ENCODE assay signal across 19 mouse cellular contexts in the genomic region with DNA sequence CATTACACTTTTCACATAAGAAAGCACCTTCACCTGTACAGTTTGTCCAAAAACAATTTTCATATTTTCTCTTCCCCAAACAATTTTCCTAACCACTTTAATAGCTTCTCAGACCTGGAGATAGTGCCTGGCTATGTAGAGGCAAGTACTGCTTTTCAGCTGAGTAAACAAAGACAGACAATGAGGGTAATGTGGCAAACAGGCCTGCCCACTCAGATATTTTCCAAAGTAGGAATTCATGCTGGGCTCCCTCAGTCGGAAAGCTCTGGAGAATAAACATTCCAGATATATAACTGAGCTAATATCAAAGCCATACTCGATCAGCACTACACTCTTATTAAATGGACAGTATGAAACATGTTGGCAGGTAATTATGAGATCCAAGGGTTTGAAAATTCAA. TPM values are rescaled to one million over a fixed set of nuclear protein-coding genes. Genes with fewer than 3 reads are reported as not detected.
A peak's percentile ranks its signal among the peaks of the same experiment; 100 is the strongest.
DNase-seq lines count a peak whose midpoint lies in the region; ATAC-seq and TF ChIP-seq lines count a peak whose summit lies in the region.
"Had no signal": no experiment of that assay in that cellular context is flagged by ENCODE, and none has a peak within 500 bp of the region (broad histone marks: within the 10 kb centered on the region; RNA-seq: fewer than 3 reads in every experiment).

No protein-coding gene starts in this region.

- no peaks in the 10 kb centered on the region for H3K9me3 ChIP-seq in forebrain, embryonic 13.5 days (replicated peaks)
- H3K9me3 ChIP-seq in neural tube, embryonic 12.5 days: no peaks in the 10 kb centered on the region
- H3K9me3 ChIP-seq: heart, embryonic 12.5 days; limb, embryonic 12.5 days; liver, embryonic 13.5 days; lung, embryonic 15.5 days; midbrain, embryonic 15.5 days had no signal

- H3K36me3 ChIP-seq in forebrain, embryonic 13.5 days (ENCODE audit: poor library complexity, severe bottlenecking): no peaks in the 10 kb centered on the region
- no peaks in the 10 kb centered on the region for H3K36me3 ChIP-seq in neural tube, embryonic 12.5 days
- H3K36me3 ChIP-seq: heart, embryonic 12.5 days; limb, embryonic 12.5 days; liver, embryonic 13.5 days; lung, embryonic 15.5 days; midbrain, embryonic 15.5 days had no signal

- H3K4me2 ChIP-seq in forebrain, embryonic 13.5 days: no peak overlapping the region
- no peak overlapping the region for H3K4me2 ChIP-seq in neural tube, embryonic 12.5 days (replicated peaks)
- H3K4me2 ChIP-seq: heart, embryonic 12.5 days; limb, embryonic 12.5 days; liver, embryonic 13.5 days; lung, embryonic 15.5 days; midbrain, embryonic 15.5 days had no signal

- H3K27ac ChIP-seq in layer of hippocampus, adult 2 months: peak overlapping the region; percentile 72
- no peak overlapping the region; the same call in 1 of the 2 replicates for H3K27ac ChIP-seq in forebrain, embryonic 13.5 days
- H3K27ac ChIP-seq in neural tube, embryonic 12.5 days: no peak overlapping the region
- H3K27ac ChIP-seq: kidney, postnatal 0 days; limb, embryonic 12.5 days; liver, embryonic 13.5 days; lung, embryonic 15.5 days; midbrain, embryonic 15.5 days had no signal

- H3K4me1 ChIP-seq in forebrain, embryonic 13.5 days: peaks cover 13% of the 10 kb centered on the region
- no peaks in the 10 kb centered on the region for H3K4me1 ChIP-seq in neural tube, embryonic 12.5 days
- H3K4me1 ChIP-seq: heart, embryonic 12.5 days; limb, embryonic 12.5 days; liver, embryonic 13.5 days; lung, embryonic 15.5 days had no signal

- no peaks in the 10 kb centered on the region for H3K27me3 ChIP-seq in forebrain, embryonic 13.5 days
- no peaks in the 10 kb centered on the region for H3K27me3 ChIP-seq in neural tube, embryonic 12.5 days (replicated peaks)
- H3K27me3 ChIP-seq: heart, embryonic 12.5 days; limb, embryonic 12.5 days; liver, embryonic 13.5 days; lung, embryonic 15.5 days; midbrain, embryonic 15.5 days had no signal

- ATAC-seq in forebrain, embryonic 13.5 days: peak; percentile 55; the same call in 1 of the 2 replicates
- ATAC-seq in neural tube, embryonic 12.5 days (ENCODE audit: low FRiP score, low read depth): 0 out of 2 replicates have a peak, but pooled peaks have one; percentile 33
- ATAC-seq: intestine, embryonic 16.5 days; midbrain, embryonic 15.5 days had no signal

- no peak for TF ChIP-seq CTCF in layer of hippocampus, adult 2 months (conservative IDR thresholded peaks at IDR 0.05)

- no peak overlapping the region for H3K4me3 ChIP-seq in layer of hippocampus, adult 2 months
- H3K4me3 ChIP-seq in forebrain, embryonic 13.5 days: no peak overlapping the region
- H3K4me3 ChIP-seq in neural tube, embryonic 12.5 days: no peak overlapping the region
- H3K4me3 ChIP-seq: erythroblast, embryonic 14.5 days; heart, embryonic 12.5 days; limb, embryonic 12.5 days; liver, embryonic 13.5 days; lung, embryonic 15.5 days; midbrain, embryonic 15.5 days had no signal

- 3% methylated on average over 2 of the region's 2 CpGs for WGBS in forebrain, embryonic 13.5 days
- 18% methylated on average over 2 of the region's 2 CpGs for WGBS in neural tube, embryonic 12.5 days

- DNase-seq in cerebellum, postnatal 25 days: peak; percentile 15 to 22
- no peak for DNase-seq in cerebellum, adult 11-12 months
- DNase-seq in layer of hippocampus, adult 2 months (ENCODE audit: low spot score in 2 of 2): no peak
- no peak for DNase-seq in layer of hippocampus, postnatal 36 days
- DNase-seq in kidney, adult 18-20 months: no peak
- no peak for DNase-seq in heart, adult 9 months (ENCODE audit: low spot score in 2 of 2)
- DNase-seq: adrenal gland, adult 2 months; cerebellum, adult 8-10 months; liver, embryonic 13.5 days; thymus, adult 2 months had no signal

- H3K9ac ChIP-seq in forebrain, embryonic 13.5 days: no peak overlapping the region
- H3K9ac ChIP-seq in neural tube, embryonic 12.5 days: no peak overlapping the region
- H3K9ac ChIP-seq: heart, embryonic 12.5 days; limb, embryonic 12.5 days; liver, embryonic 13.5 days; lung, embryonic 15.5 days; midbrain, embryonic 15.5 days had no signal

RNA-seq across cellular contexts. Expression of gene Megf9, which starts 25.2 kb away (rescaled TPM):
- 100 to 1,000 TPM; 126 to 132 TPM for total RNA-seq in layer of hippocampus, adult 2 months (2021)
- 100 to 1,000 TPM; 119 to 120 TPM for total RNA-seq in layer of hippocampus, postnatal 36 days (2021)
- 28.2 and 29.0 TPM in 2 replicates for polyA plus RNA-seq in forebrain, embryonic 13.5 days (2015; fragmentation: Nextera tagmentation; extraction: Ambion mirVana)
- 30.9 and 32.5 TPM in 2 replicates for polyA plus RNA-seq in neural tube, embryonic 12.5 days (2016; fragmentation: Nextera tagmentation; extraction: Ambion mirVana)

Comparison
In these comparisons a context has a peak if more than half of its experiments do, and no peak if none do; other contexts are left out.
1. DNase-seq: peak in cerebellum, postnatal 25 days (2 of 2); none in cerebellum, adult 11-12 months (single experiment), layer of hippocampus, adult 2 months (0 of 2), layer of hippocampus, postnatal 36 days (0 of 2), kidney, adult 18-20 months (single experiment) and heart, adult 9 months (0 of 2).